Mouse (Mus musculus) liver, embryonic 11.5 days (tissue): ENCODE results near the gene Myh14. TPM values are rescaled to one million over a fixed set of nuclear protein-coding genes. Genes with fewer than 3 reads are reported as not detected.
A peak's percentile ranks its signal among the peaks of the same experiment; 100 is the strongest.
"Not testable (repeated sequence)": the region's sequence is repeated elsewhere in the genome, so short reads cannot be mapped to it uniquely, and the experiment has no call there.

Experiments
- ATAC-seq: fragments of 200-750 bp; cut with Nextera tagmentation; replicated peaks from 2 replicates; pipeline ENCODE4 v1.8.0; 2017; ENCODE audit warnings: moderate number of reproducible peaks, mild to moderate bottlenecking, moderate TSS enrichment, moderate library complexity; ENCODE audit not compliant: low FRiP score
- DNase-seq: peaks from one replicate; pipeline ENCODE4 v3.0.0-alpha.2; 2017; ENCODE audit warnings: low spot score
- H3K27ac ChIP-seq: fragments of 300-500 bp; sonication (generic); 2 replicates; pipeline ENCODE4 v1.5.1; 2014; ENCODE audit warnings: mild to moderate bottlenecking, low read depth, low read length, control low read depth
- H3K27me3 ChIP-seq: fragments of 300-500 bp; sonication (generic); replicated peaks from 2 replicates; pipeline ENCODE4 v1.6.1; 2014; ENCODE audit warnings: low read length, mixed read lengths; ENCODE audit not compliant: control insufficient read depth, insufficient read depth
- H3K36me3 ChIP-seq: fragments of 300-500 bp; sonication (generic); 2 replicates; pipeline ENCODE4 v1.6.1; 2014; ENCODE audit warnings: mild to moderate bottlenecking, low read length, moderate library complexity, mixed read lengths; ENCODE audit not compliant: control insufficient read depth, insufficient read depth
- H3K4me1 ChIP-seq: fragments of 300-500 bp; sonication (generic); replicated peaks from 2 replicates; pipeline ENCODE4 v1.6.1; 2014; ENCODE audit warnings: low read length, mixed read lengths; ENCODE audit not compliant: control insufficient read depth, insufficient read depth
- H3K4me2 ChIP-seq: fragments of 300-500 bp; sonication (generic); 2 replicates; pipeline ENCODE4 v1.6.1; 2014; ENCODE audit warnings: mild to moderate bottlenecking, control low read depth, moderate library complexity
- H3K4me3 ChIP-seq: fragments of 300-500 bp; sonication (generic); 2 replicates; pipeline ENCODE4 v1.5.1; 2014; ENCODE audit warnings: low read depth, low read length, control low read depth
- H3K9ac ChIP-seq: fragments of 300-500 bp; sonication (generic); 2 replicates; pipeline ENCODE4 v1.6.1; 2014; ENCODE audit warnings: low read depth, low read length, control low read depth
- H3K9me3 ChIP-seq: fragments of 300-500 bp; sonication (generic); 2 replicates; pipeline ENCODE4 v1.6.1; 2016; ENCODE audit warnings: low read length, inconsistent platforms, mixed read lengths; ENCODE audit not compliant: control insufficient read depth
- whole genome bisulfite sequencing: fragments of 180-500 bp; shearing (Covaris S2); extraction: QIAGEN DNeasy Blood & Tissue Kit; methylation state at CpG from one replicate; pipeline ENCODE4 v1.1.7; 2014; 5-methylcytosine and 5-hydroxymethylcytosine counted together
- polyA plus RNA-seq: library from polyadenylated mRNA; unstranded; fragments of >200 nt; fragmentation: Nextera tagmentation; extraction: Ambion mirVana; gene quantifications from 2 replicates; pipeline ENCODE4 v1.2.1, GENCODE M21; 2014

The Myh14 gene
- polyA plus RNA-seq: 0.66 and 0.68 TPM in 2 replicates

DNA sequence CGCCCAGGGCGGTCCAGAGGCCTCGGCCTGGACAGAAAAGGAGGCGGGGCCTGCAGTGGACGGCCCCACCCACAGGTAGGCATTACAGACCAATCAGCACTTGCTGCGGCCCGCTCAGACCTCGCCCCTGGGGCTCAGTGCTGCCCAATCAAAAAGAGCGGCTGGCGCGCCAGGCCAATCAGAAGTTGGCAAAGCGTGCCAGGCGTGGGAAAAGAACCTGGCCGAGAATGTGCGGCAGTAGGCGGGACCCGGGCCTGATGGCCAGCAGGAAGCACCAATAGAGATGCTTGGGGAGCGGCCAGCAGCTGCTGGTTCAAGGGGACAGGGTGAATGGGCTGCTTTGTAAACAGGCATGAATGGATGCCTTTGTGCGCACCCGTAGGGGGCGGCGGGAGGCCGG is at the start of gene Myh14:
Gene Myh14 (minus strand): TSS at position 41 of the 400 bp plus-strand sequence.
- WGBS: 1% methylated on average over 23 of the region's 23 CpGs
- ATAC-seq (peak; percentile 82), DNase-seq (peak; percentile 67)
- Histone ChIP-seq H3K9me3 (no peaks in the 10 kb centered on the region; the same call in 1 of the 2 replicates), H3K4me1 (no peaks in the 10 kb centered on the region; the same call in 1 of the 2 replicates), H3K27ac (no peak within 1 kb of the TSS), H3K27me3 (peaks cover 24% of the 10 kb centered on the region), H3K36me3 (no peaks in the 10 kb centered on the region), H3K4me3 (peak within 1 kb of the TSS; percentile 31), H3K9ac (no peak within 1 kb of the TSS), H3K4me2 (peak within 1 kb of the TSS; percentile 54)

GRCm38 (mm10) chr7:44709881-44710280 is 39.2 kb upstream of the Myh14 start:
- Histone ChIP-seq H3K4me3 (no peak overlapping the region), H3K9ac (no peak overlapping the region), H3K27ac (no peak overlapping the region), H3K36me3 (no peaks in the 10 kb centered on the region), H3K9me3 (no peaks in the 10 kb centered on the region), H3K4me2 (no peak overlapping the region), H3K4me1 (no peaks in the 10 kb centered on the region), H3K27me3 (no peaks in the 10 kb centered on the region)
- DNase-seq: no peak
- WGBS: 81% methylated on average over 5 of the region's 5 CpGs
- ATAC-seq: no peak

DNA sequence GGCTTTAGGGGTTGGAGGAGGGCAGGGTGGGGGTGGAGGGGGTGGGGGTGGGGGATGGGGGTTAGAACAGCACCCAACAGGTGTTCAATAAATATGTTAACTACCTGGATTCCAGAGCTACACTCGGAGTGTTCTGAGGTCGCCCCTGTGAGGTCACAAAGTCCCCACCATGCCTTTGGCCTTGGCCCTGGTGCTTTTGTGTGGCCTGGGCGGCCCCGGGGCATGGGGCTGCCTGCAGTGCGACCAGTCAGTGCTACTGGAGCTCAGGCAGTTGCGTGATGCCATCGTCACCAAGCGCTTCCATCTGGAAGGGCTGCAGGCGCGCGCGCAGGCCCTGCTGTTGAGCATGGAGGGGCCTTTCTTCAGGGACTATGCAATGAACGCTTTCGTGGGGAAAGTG is 37.9 kb upstream of the Myh14 start, which contains the start of gene Izumo2:
Gene Izumo2 (plus strand): TSS at position 169 of the 400 bp plus-strand sequence.
- DNase-seq: no peak
- Histone ChIP-seq H3K9ac (no peak within 1 kb of the TSS), H3K36me3 (no peaks in the 10 kb centered on the region), H3K4me2 (no peak within 1 kb of the TSS), H3K27me3 (no peaks in the 10 kb centered on the region), H3K27ac (no peak within 1 kb of the TSS), H3K9me3 (no peaks in the 10 kb centered on the region), H3K4me3 (no peak within 1 kb of the TSS), H3K4me1 (no peaks in the 10 kb centered on the region)
- ATAC-seq: no peak
- 68% methylated on average over 14 of the region's 14 CpGs for WGBS

DNA sequence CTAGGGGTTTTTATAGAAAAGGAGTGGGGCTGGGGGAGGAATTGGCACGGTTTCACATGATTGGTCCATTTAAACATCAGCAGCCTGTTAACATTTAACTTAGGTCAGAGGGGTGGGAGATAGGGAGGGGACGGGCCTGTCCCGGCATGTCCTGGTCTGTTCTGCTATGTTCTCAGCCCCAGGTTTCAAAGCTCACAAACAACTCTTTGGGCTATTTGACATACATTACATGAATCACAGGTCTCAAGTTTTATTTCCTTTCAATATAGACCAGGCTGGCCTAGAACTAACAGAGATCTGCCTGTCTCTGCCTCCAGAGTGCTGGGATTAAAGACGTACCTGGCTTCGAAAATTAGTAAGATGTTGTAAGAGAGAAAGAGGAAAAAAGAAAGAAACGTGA is 37.5 kb upstream of the Myh14 start:
- 77% methylated on average over 6 of the region's 6 CpGs for WGBS
- ATAC-seq: not testable (repeated sequence)

GRCm38 (mm10) chr7:44707169-44707675 is 36.6 kb upstream of the Myh14 start:
- H3K9ac ChIP-seq: no peak overlapping the region
- no peaks in the 10 kb centered on the region for H3K4me1 ChIP-seq
- no peak overlapping the region for H3K4me2 ChIP-seq
- H3K27ac ChIP-seq: no peak overlapping the region
- no peaks in the 10 kb centered on the region for H3K9me3 ChIP-seq
- no peaks in the 10 kb centered on the region for H3K27me3 ChIP-seq
- DNase-seq (no peak), ATAC-seq (no peak)
- no peaks in the 10 kb centered on the region for H3K36me3 ChIP-seq
- WGBS: 81% methylated on average over 5 of the region's 5 CpGs
- no peak overlapping the region for H3K4me3 ChIP-seq

More for the DNA sequence above, 37.5 kb upstream of the Myh14 start:
- not testable (repeated sequence) for H3K4me2 ChIP-seq, H3K9me3 ChIP-seq, H3K4me3 ChIP-seq, DNase-seq, H3K27me3 ChIP-seq, H3K36me3 ChIP-seq, H3K9ac ChIP-seq, H3K27ac ChIP-seq, H3K4me1 ChIP-seq

GRCm38 (mm10) chr7:44706322-44706721 is 35.7 kb upstream of the Myh14 start:
- H3K9me3 ChIP-seq: no peaks in the 10 kb centered on the region
- H3K4me3 ChIP-seq: no peak overlapping the region
- H3K4me1 ChIP-seq: no peaks in the 10 kb centered on the region
- H3K36me3 ChIP-seq: no peaks in the 10 kb centered on the region
- H3K27me3 ChIP-seq: no peaks in the 10 kb centered on the region
- ATAC-seq (no peak), DNase-seq (no peak)
- H3K4me2 ChIP-seq: no peak overlapping the region
- no peak overlapping the region for H3K27ac ChIP-seq
- H3K9ac ChIP-seq: no peak overlapping the region

DNA sequence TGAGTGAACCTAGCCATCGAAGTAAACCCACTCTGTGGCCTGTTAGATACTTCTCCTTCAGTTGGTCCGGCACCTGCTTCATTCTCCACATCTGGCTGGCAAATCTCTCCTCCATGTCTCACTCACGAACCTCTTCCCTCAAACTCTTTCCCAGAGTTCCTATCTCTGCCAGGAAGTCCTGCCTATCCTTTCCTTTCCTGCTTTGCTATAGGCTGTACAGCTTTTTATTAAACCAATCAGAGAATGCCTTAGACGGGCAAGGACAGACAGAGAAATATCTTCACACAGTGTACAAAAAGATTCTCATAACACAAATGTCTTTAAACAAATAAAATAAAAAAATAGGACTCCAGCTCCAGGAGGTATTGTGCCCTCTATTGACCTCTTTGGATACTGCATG is 34.4 kb upstream of the Myh14 start:
- Histone ChIP-seq H3K4me3 (no peak overlapping the region), H3K4me2 (no peak overlapping the region), H3K27me3 (no peaks in the 10 kb centered on the region), H3K9me3 (no peaks in the 10 kb centered on the region), H3K4me1 (no peaks in the 10 kb centered on the region), H3K9ac (no peak overlapping the region), H3K36me3 (no peaks in the 10 kb centered on the region), H3K27ac (no peak overlapping the region)
- 89% methylated on average over 4 of the region's 4 CpGs for WGBS
- no peak for ATAC-seq
- no peak for DNase-seq

DNA sequence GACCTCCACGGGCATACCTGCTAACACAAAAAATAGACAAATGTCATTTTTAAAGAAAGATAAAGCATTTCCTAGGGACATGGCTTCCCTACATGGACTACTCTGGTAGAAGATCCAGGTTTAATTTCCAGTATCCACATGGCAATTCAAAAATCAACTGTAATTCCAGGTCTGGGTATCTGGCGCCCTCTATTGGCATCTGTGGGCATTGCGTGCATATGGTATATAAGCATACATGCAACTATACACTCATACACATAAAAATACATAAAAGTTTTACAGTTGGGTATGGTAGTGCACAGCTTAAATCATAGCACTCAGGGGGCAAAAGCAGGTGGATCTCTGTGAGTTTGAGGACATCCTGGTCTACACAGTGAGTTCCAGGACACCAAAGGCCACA is 33.7 kb upstream of the Myh14 start:
- no peak overlapping the region for H3K27ac ChIP-seq
- no peak overlapping the region for H3K4me3 ChIP-seq
- H3K9me3 ChIP-seq: no peaks in the 10 kb centered on the region
- H3K4me1 ChIP-seq: no peaks in the 10 kb centered on the region
- no peak overlapping the region for H3K9ac ChIP-seq
- DNase-seq (no peak), ATAC-seq (no peak)
- 53% methylated on average over 3 of the region's 3 CpGs for WGBS
- H3K4me2 ChIP-seq: no peak overlapping the region
- H3K27me3 ChIP-seq: no peaks in the 10 kb centered on the region
- no peaks in the 10 kb centered on the region for H3K36me3 ChIP-seq

- no peaks in the 10 kb centered on the region for H3K9me3 ChIP-seq
- DNase-seq: no peak
- WGBS: 68% methylated on average over 8 of the region's 8 CpGs
- no peaks in the 10 kb centered on the region for H3K27me3 ChIP-seq
- no peak for ATAC-seq
- no peaks in the 10 kb centered on the region for H3K4me1 ChIP-seq
- no peak overlapping the region for H3K9ac ChIP-seq
- no peaks in the 10 kb centered on the region for H3K36me3 ChIP-seq
- H3K4me2 ChIP-seq: no peak overlapping the region
- no peak overlapping the region for H3K27ac ChIP-seq
- no peak overlapping the region for H3K4me3 ChIP-seq
Measured at GRCm38 (mm10) chr7:44702985-44703384, 32.3 kb upstream of the Myh14 start.
